Mouse (Mus musculus): ENCODE data around the gene Cyp4a12b.
"Not testable (repeated sequence)": the region's sequence is repeated elsewhere in the genome, so short reads cannot be mapped to it uniquely, and the experiment has no call there.

The Cyp4a12b gene

DNA sequence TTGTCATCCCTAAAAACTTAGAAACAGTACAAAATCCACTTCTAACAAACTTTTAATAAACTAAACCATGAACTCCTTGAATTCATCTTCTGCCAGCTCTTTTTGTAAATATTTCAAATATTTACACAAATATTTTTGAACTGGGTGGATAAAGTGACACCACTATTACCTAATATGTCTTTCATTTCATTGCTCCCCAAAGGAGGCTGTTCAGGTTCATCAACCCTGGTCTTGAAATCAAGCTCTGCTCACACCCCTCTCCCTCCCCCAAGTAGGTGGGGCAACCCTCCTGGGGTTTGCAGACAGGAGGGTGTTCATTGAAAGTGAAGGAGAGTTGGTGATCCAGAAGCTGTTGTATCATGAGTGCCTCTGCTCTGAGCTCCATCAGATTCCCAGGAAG, at the start of gene Cyp4a12b:
Gene Cyp4a12b, plus strand, starts transcription at position 301 of the 400 bp plus-strand sequence.
- DNase-seq (ENCODE audit: low spot score in 2 of 2): not testable (repeated sequence)

DNA sequence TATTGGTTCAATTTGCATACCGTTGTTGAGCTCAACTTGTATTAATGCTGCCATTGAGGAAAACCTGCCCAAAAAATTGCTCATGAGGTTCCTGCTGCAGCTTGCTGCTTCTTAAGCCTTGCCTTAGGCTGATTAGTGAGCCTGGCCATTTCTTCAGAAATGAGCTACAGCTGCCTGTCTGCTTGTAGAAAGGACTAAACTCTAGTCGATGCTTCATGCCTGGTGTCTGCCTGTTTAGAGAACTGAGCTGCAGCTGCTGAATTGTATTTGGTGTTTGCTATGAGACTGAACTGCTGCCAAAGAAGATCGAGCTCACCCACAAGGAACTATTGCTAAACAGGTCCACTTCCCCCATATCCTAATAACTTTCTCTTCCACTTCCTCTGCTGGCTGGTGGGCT, 45.8 kb upstream of the Cyp4a12b start:
- not testable (repeated sequence) for DNase-seq (ENCODE audit: low spot score in 2 of 2)

DNA sequence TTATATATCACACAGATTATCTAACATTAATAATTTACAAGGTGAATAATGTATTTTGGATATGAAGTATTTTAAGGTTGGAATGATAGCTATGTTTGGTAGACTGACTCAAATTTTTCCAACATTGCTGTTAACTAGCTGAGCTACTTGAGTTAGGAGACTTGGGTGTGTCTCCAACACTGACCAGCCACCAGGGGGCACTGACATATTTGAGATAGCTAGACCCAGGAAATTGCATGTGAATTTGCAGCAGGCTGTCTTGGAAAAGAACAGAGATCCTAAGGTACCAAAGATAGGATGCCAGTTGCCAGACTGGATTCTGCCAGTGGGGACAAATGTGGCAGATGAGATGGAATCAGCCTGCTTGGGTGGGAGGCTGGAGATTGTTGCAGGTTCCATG, 43.4 kb upstream of the Cyp4a12b start:
- not testable (repeated sequence) for DNase-seq (ENCODE audit: low spot score in 2 of 2)

DNA sequence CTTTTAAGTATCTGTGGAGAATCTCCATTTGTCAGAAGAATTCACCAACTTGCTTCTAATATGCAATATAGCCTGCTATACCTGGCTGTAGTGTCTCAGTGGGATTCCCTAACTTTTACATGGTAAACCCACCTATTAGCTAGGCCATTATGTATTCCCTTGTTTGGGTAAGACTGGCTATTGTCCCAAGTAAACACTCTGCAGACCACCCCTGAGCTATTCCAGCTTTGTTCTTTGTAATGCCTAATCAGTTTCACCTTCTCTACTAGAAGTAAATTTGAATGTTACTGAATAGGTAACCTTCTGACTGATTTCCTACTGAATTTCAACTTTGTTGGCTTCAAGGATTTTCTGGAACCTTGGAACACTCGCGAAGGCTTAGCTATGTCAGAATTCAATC, 15.2 kb upstream of the Cyp4a12b start:
- not testable (repeated sequence) for DNase-seq (ENCODE audit: low spot score in 2 of 2)

DNA sequence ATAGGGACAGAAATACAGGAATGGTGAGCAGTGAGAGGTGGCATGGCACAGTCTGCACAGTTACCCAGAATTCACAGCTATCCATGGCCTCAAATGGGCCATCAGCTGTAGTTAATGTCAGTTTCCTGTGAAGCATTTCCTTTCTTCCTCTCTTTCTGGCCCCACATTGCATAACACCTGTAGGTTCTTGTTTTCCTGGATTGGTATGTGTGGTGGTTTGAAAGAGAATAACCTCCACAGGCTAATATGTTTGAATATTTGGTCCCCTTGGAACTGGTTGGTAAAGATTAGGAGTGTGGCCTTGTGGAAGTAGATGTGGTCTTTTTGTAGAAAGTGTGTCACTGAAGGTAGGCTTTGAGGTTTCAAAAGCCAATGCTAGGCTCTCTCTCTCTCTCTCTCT, 14.5 kb upstream of the Cyp4a12b start:
- not testable (repeated sequence) for DNase-seq (ENCODE audit: low spot score in 2 of 2)

DNA sequence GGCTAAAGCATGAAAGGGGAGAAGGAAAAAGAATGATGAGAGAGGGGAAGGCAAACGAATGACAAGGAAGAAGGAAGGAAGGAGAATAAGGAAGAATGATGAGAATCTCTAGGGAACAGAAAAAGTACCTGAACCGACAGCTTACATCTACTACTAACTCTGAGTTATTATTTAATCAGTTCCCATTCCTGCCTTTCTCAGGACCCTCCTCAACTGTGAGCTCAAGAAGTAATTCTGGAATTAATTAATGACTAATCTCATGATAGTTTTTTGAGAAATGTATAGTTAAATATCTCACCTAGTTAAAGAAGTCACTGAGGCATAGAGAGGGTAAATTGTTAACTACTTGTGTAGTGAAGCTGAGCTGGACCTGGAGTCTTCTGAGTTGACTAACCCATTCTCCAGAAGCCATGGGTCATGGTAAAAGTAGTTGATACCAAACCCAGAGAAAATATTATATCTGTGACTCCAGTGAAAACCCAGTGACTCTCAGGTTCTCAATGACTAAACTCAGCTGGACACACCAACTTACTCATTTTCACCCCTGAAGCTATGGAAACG, 39.2 kb downstream of the Cyp4a12b start:
- DNase-seq (ENCODE audit: low spot score in 2 of 2): no peak

DNA sequence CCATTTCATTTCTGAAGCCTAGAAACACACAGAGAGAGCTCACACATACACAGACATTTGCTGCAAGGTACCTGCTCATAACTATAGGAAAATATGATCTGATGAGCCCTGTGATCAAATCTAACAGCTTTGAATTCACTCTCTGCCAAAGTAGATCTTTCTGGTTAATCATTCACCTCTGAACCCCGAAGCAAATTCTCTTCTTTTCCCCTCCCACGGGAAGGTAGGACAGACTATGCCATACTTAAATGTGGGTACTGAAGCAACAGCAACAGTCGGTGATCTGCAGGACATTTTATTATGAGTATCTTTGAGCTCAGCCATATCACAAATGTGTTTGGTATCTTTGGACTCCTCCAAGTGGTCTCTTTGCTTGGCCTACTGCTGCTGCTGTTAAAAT, 40.9 kb downstream of the Cyp4a12b start, which contains the start of gene Cyp4a30b:
Gene Cyp4a30b, plus strand, starts transcription at position 301 of the 400 bp plus-strand sequence.
- DNase-seq (ENCODE audit: low spot score in 2 of 2): no peak

DNA sequence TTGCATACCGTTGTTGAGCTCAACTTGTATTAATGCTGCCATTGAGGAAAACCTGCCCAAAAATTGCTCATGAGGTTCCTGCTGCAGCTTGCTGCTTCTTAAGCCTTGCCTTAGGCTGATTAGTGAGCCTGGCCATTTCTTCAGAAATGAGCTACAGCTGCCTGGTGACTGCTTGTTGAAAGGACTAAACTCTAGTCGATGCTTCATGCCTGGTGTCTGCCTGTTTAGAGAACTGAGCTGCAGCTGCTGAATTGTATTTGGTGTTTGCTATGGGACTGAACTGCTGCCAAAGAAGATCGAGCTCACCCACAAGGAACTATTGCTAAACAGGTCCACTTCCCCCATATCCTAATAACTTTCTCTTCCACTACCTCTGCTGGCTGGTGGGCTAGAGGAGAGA, 62.2 kb downstream of the Cyp4a12b start:
- not testable (repeated sequence) for DNase-seq (ENCODE audit: low spot score in 2 of 2)

DNA sequence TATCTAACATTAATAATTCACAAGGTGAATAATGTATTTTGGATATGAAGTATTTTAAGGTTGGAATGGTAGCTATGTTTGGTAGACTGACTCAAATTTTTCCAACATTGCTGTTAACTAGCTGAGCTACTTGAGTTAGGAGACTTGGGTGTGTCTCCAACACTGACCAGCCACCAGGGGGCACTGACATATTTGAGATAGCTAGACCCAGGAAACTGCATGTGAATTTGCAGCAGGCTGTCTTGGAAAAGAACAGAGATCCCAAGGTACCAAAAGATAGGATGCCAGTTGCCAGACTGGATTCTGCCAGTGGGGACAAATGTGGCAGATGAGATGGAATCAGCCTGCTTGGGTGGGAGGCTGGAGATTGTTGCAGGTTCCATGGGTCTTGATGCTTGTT, 64.6 kb downstream of the Cyp4a12b start:
- not testable (repeated sequence) for DNase-seq (ENCODE audit: low spot score in 2 of 2)

DNA sequence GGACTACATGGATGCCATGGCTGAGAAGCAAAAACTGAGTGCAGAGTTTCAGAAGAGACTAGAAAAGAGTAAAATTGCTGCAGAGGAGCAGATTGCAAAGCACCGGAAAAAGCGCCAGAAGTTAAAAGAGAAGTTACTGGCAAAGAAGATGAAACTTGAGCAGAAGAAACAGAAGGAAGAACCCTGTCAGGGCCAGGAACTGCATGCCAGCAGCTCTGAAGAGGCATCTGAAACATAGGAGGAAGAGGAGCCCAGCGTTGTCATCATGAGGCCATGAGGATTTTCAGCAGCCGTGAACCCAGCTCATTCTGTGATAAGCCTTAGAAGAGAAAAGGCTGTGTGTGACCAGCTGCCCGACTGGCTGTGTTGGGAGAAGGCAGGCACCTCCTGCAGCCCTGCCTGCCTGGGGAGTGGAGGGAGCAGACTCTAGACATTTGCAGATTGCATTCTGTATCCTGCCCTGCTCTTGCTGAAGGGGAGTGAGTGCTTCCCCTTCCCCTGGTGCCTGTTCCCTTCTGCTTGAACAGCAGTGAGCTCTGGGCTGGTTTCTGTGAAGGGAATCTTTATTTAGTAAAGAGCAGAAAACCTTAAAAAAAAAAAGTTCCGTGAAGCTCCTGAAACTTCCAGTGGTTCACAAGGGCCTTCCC, 69.7 kb downstream of the Cyp4a12b start:
- DNase-seq (ENCODE audit: low spot score in 2 of 2): no peak

Data from frontal cortex, postnatal 10 days (tissue).